8 mouse cellular contexts compared by ENCODE assay signal in the genomic region with DNA sequence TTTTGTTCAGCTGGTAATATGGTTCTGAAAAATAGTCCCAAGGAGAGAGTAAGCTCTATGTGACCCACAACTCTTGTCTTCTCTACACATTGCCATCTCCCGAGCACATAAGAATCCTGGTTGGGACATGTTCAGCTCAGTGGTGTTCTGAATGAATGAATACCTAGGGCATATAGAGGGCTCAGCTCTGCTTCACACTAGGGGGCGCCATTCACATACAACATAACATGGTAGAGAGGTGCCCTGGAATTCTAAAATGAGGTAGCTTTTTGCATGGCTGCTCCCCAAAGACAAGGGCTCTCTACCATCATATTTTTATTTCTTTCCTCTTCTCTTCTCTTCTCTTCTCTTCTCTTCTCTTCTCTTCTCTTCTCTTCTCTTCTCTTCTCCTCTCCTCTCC. TPM values are rescaled to one million over a fixed set of nuclear protein-coding genes. Genes with fewer than 3 reads are reported as not detected.
DNase-seq lines count a peak whose midpoint lies in the region; ATAC-seq and TF ChIP-seq lines count a peak whose summit lies in the region.
"Had no signal": no experiment of that assay in that cellular context is flagged by ENCODE, and none has a peak within 500 bp of the region (broad histone marks: within the 10 kb centered on the region; RNA-seq: fewer than 3 reads in every experiment).

No protein-coding gene starts in this region.

- 34% methylated on average over 2 of the region's 2 CpGs for WGBS in embryonic facial prominence, embryonic 14.5 days

- H3K4me1 ChIP-seq in ES-E14 (ENCODE audit: control insufficient read depth in 2 of 2, insufficient read depth in 2 of 2, low read length in 2 of 2, poor library complexity in 1 of 2) = no peaks in the 10 kb centered on the region
- no peaks in the 10 kb centered on the region; the same call in 1 of the 2 replicates for H3K4me1 ChIP-seq in embryonic facial prominence, embryonic 14.5 days (ENCODE audit: control insufficient read depth, insufficient read depth, low read length)

- ATAC-seq in embryonic facial prominence, embryonic 14.5 days (ENCODE audit: low read depth) = peak; percentile 80

- intact Hi-C loops in heart, postnatal 36 days (cut with DNase I) = loop anchor here (1.0 to 5.0 kb wide), 4 partner anchors 162 to 574 kb away; no protein-coding TSS in a partner anchor

- H3K4me3 ChIP-seq in ES-E14 (ENCODE audit: insufficient read depth in 1 of 2, low read depth in 1 of 2, low read length in 2 of 2, poor library complexity in 1 of 2, severe bottlenecking in 1 of 2) = no peak overlapping the region
- no peak overlapping the region for H3K4me3 ChIP-seq in embryonic facial prominence, embryonic 14.5 days (ENCODE audit: low read depth, low read length)
- H3K4me3 ChIP-seq: limb, embryonic 12.5 days had no signal

- H3K27me3 ChIP-seq in embryonic facial prominence, embryonic 14.5 days (replicated peaks; ENCODE audit: control insufficient read depth, insufficient read depth, low read length) = no peaks in the 10 kb centered on the region; the same call in 1 of the 2 replicates

- no peaks in the 10 kb centered on the region for H3K36me3 ChIP-seq in ES-E14 (ENCODE audit: control insufficient read depth, insufficient read depth, low read length, poor library complexity, severe bottlenecking)
- H3K36me3 ChIP-seq in embryonic facial prominence, embryonic 14.5 days (ENCODE audit: control insufficient read depth, insufficient read depth, low read length) = no peaks in the 10 kb centered on the region
- H3K36me3 ChIP-seq: limb, embryonic 12.5 days had no signal

- DNase-seq in ES-E14 (ENCODE audit: low read depth, low spot score) = peak; percentile 54
- DNase-seq in adrenal gland, postnatal 25 days = peak; percentile 57
- DNase-seq in embryonic facial prominence, embryonic 14.5 days (ENCODE audit: low spot score) = peak; percentile 76
- peak; percentile 56 to 67 for DNase-seq in heart, postnatal 36 days
- DNase-seq in layer of hippocampus, adult 9-10 months (ENCODE audit: low spot score) = peak; percentile 83
- DNase-seq in lung, postnatal 36 days = peak; percentile 81
- peak; percentile 6 for DNase-seq in spleen, adult 12 weeks (ENCODE audit: low spot score)

- no peaks in the 10 kb centered on the region for H3K9me3 ChIP-seq in ES-E14 (ENCODE audit: control insufficient read depth, insufficient read depth, low read depth, low read length)
- H3K9me3 ChIP-seq in embryonic facial prominence, embryonic 14.5 days (ENCODE audit: control insufficient read depth, low read length) = no peaks in the 10 kb centered on the region
- H3K9me3 ChIP-seq: limb, embryonic 12.5 days had no signal

- no peak overlapping the region for H3K27ac ChIP-seq in ES-E14 (ENCODE audit: insufficient read depth, low read depth, low read length, poor library complexity, severe bottlenecking)
- H3K27ac ChIP-seq in embryonic facial prominence, embryonic 14.5 days (replicated peaks; ENCODE audit: low read depth, low read length) = no peak overlapping the region
- H3K27ac ChIP-seq: limb, embryonic 12.5 days had no signal

- in situ Hi-C loops in ES-E14 (cut with MboI; ENCODE audit: low sequenced_read_pairs in 2 of 2, unreplicated experiment in 2 of 2) = loop anchor here (10.0 to 25.0 kb wide), 2 partner anchors 572 to 574 kb away; no protein-coding TSS in a partner anchor

- no peak overlapping the region for H3K4me2 ChIP-seq in embryonic facial prominence, embryonic 14.5 days (ENCODE audit: low read depth, low read length)
- H3K4me2 ChIP-seq: limb, embryonic 12.5 days had no signal

- no peak overlapping the region for H3K9ac ChIP-seq in ES-E14 (ENCODE audit: insufficient read depth, low read depth, low read length, poor library complexity, severe bottlenecking)
- H3K9ac ChIP-seq in embryonic facial prominence, embryonic 14.5 days (ENCODE audit: low read depth, low read length) = no peak overlapping the region
- H3K9ac ChIP-seq: limb, embryonic 12.5 days had no signal

TF ChIP-seq in ES-E14, 5 proteins besides CTCF, POLR2A, EP300 and RAD21:
- TF ChIP-seq CHD2 (IDR thresholded peaks at IDR 0.05; ENCODE audit: low read depth, low read length) (no peak), ZC3H11A (IDR thresholded peaks at IDR 0.05; ENCODE audit: borderline replicate concordance, low read depth, low read length) (peak; percentile 43; the same call in 1 of the 2 replicates)

RNA-seq across cellular contexts. Expression of a gene that starts 2.2 kb away (rescaled TPM):
- total RNA-seq in ES-E14 (2012; rRNA removed) = 0.04 TPM in 1 of 2 replicates, not detected in the other
- 2.4 and 28.9 TPM in 2 replicates for total RNA-seq in adrenal gland, postnatal 25 days (2021)
- polyA plus RNA-seq in embryonic facial prominence, embryonic 14.5 days (2014; fragmentation: Nextera tagmentation; extraction: Ambion mirVana) = 1.8 and 2.4 TPM in 2 replicates
- 1 to 10 TPM in 1 of 2 experiments, under 1 TPM in 1; 0.68 to 1.3 TPM for total RNA-seq in heart, postnatal 36 days (2021)

Comparison
In these comparisons a context has a peak if more than half of its experiments do, and no peak if none do; other contexts are left out.
1. DNase-seq: peak in every context shown above with its lines; median percentile 83 in layer of hippocampus, adult 9-10 months; 81 in lung, postnatal 36 days; 76 in embryonic facial prominence, embryonic 14.5 days; 62 in heart, postnatal 36 days; 57 in adrenal gland, postnatal 25 days; 54 in ES-E14; 6 in spleen, adult 12 weeks.